Mouse (Mus musculus): ENCODE results near the gene Obscn. TPM values are rescaled to one million over a fixed set of nuclear protein-coding genes. Genes with fewer than 3 reads are reported as not detected.

Obscn gene
- polyA plus RNA-seq, 2 experiments: 5.4 to 11.0 TPM

GRCm38 (mm10) chr11:59159099-59159498 is 22.9 kb upstream of the Obscn start:
- H3K27me3 ChIP-seq (ENCODE audit: control insufficient read depth, insufficient read depth, low read length): no peaks in the 10 kb centered on the region
- DNase-seq (ENCODE audit: low spot score): no peak
- H3K9ac ChIP-seq (ENCODE audit: low read depth, low read length, severe bottlenecking): no peak overlapping the region
- no peak for ATAC-seq (ENCODE audit: low FRiP score, low read depth)
- H3K4me2 ChIP-seq (replicated peaks; ENCODE audit: low read depth, low read length, severe bottlenecking): no peak overlapping the region
- WGBS: 93% methylated on average over 13 of the region's 13 CpGs
- H3K4me3 ChIP-seq (replicated peaks; ENCODE audit: low read length): no peak overlapping the region
- H3K9me3 ChIP-seq (ENCODE audit: control insufficient read depth, low read length): no peaks in the 10 kb centered on the region
- H3K36me3 ChIP-seq (ENCODE audit: control insufficient read depth, insufficient read depth, low read length): peaks cover 19% of the 10 kb centered on the region
- no peak overlapping the region for H3K27ac ChIP-seq (replicated peaks; ENCODE audit: low read depth, low read length)
- H3K4me1 ChIP-seq (ENCODE audit: control insufficient read depth, insufficient read depth, low read length): peaks cover 9% of the 10 kb centered on the region
- TF ChIP-seq POLR2A (IDR thresholded peaks at IDR 0.05; ENCODE audit: borderline replicate concordance, extremely low read depth, insufficient read depth, insufficient read length): no peak

- no peak overlapping the region for H3K27ac ChIP-seq (replicated peaks; ENCODE audit: low read depth, low read length)
- no peak for TF ChIP-seq POLR2A (IDR thresholded peaks at IDR 0.05; ENCODE audit: borderline replicate concordance, extremely low read depth, insufficient read depth, insufficient read length)
- ATAC-seq (ENCODE audit: low FRiP score, low read depth) (no peak), DNase-seq (ENCODE audit: low spot score) (no peak)
- H3K4me1 ChIP-seq (ENCODE audit: control insufficient read depth, insufficient read depth, low read length): no peaks in the 10 kb centered on the region
- no peak overlapping the region for H3K9ac ChIP-seq (ENCODE audit: low read depth, low read length, severe bottlenecking)
- H3K36me3 ChIP-seq (ENCODE audit: control insufficient read depth, insufficient read depth, low read length): peaks cover 19% of the 10 kb centered on the region
- no peak overlapping the region for H3K4me2 ChIP-seq (replicated peaks; ENCODE audit: low read depth, low read length, severe bottlenecking)
- no peaks in the 10 kb centered on the region for H3K9me3 ChIP-seq (ENCODE audit: control insufficient read depth, low read length)
- H3K4me3 ChIP-seq (replicated peaks; ENCODE audit: low read length): no peak overlapping the region
- no peaks in the 10 kb centered on the region for H3K27me3 ChIP-seq (ENCODE audit: control insufficient read depth, insufficient read depth, low read length)
- WGBS: 90% methylated on average over 5 of the region's 5 CpGs
Measured at GRCm38 (mm10) chr11:59155900-59156299, 19.7 kb upstream of the Obscn start.

GRCm38 (mm10) chr11:59154220-59154619 is 18.0 kb upstream of the Obscn start:
- no peak overlapping the region for H3K9ac ChIP-seq (ENCODE audit: low read depth, low read length, severe bottlenecking)
- 80% methylated on average over 7 of the region's 7 CpGs for WGBS
- TF ChIP-seq POLR2A (IDR thresholded peaks at IDR 0.05; ENCODE audit: borderline replicate concordance, extremely low read depth, insufficient read depth, insufficient read length): no peak
- no peak overlapping the region for H3K27ac ChIP-seq (replicated peaks; ENCODE audit: low read depth, low read length)
- no peaks in the 10 kb centered on the region for H3K27me3 ChIP-seq (ENCODE audit: control insufficient read depth, insufficient read depth, low read length)
- no peak for DNase-seq (ENCODE audit: low spot score)
- peak; percentile 73; the same call in 1 of the 2 replicates for ATAC-seq (ENCODE audit: low FRiP score, low read depth)
- no peaks in the 10 kb centered on the region for H3K4me1 ChIP-seq (ENCODE audit: control insufficient read depth, insufficient read depth, low read length)
- H3K9me3 ChIP-seq (ENCODE audit: control insufficient read depth, low read length): no peaks in the 10 kb centered on the region
- H3K4me3 ChIP-seq (replicated peaks; ENCODE audit: low read length): no peak overlapping the region
- no peak overlapping the region for H3K4me2 ChIP-seq (replicated peaks; ENCODE audit: low read depth, low read length, severe bottlenecking)
- H3K36me3 ChIP-seq (ENCODE audit: control insufficient read depth, insufficient read depth, low read length): peaks cover 19% of the 10 kb centered on the region

GRCm38 (mm10) chr11:59151729-59152128 is 15.5 kb upstream of the Obscn start:
- H3K27ac ChIP-seq (replicated peaks; ENCODE audit: low read depth, low read length): no peak overlapping the region
- no peak overlapping the region for H3K4me2 ChIP-seq (replicated peaks; ENCODE audit: low read depth, low read length, severe bottlenecking)
- no peak overlapping the region for H3K4me3 ChIP-seq (replicated peaks; ENCODE audit: low read length)
- WGBS: 27% methylated on average over 3 of the region's 3 CpGs
- no peaks in the 10 kb centered on the region for H3K9me3 ChIP-seq (ENCODE audit: control insufficient read depth, low read length)
- TF ChIP-seq POLR2A (IDR thresholded peaks at IDR 0.05; ENCODE audit: borderline replicate concordance, extremely low read depth, insufficient read depth, insufficient read length): no peak
- no peaks in the 10 kb centered on the region for H3K27me3 ChIP-seq (ENCODE audit: control insufficient read depth, insufficient read depth, low read length)
- H3K9ac ChIP-seq (ENCODE audit: low read depth, low read length, severe bottlenecking): no peak overlapping the region
- no peak for DNase-seq (ENCODE audit: low spot score)
- no peaks in the 10 kb centered on the region for H3K4me1 ChIP-seq (ENCODE audit: control insufficient read depth, insufficient read depth, low read length)
- no peak for ATAC-seq (ENCODE audit: low FRiP score, low read depth)
- peaks cover 9% of the 10 kb centered on the region; the same call in 1 of the 2 replicates for H3K36me3 ChIP-seq (ENCODE audit: control insufficient read depth, insufficient read depth, low read length)

GRCm38 (mm10) chr11:59149302-59149701 is 13.1 kb upstream of the Obscn start:
- Histone ChIP-seq H3K27me3 (ENCODE audit: control insufficient read depth, insufficient read depth, low read length) (no peaks in the 10 kb centered on the region), H3K27ac (replicated peaks; ENCODE audit: low read depth, low read length) (no peak overlapping the region), H3K36me3 (ENCODE audit: control insufficient read depth, insufficient read depth, low read length) (no peaks in the 10 kb centered on the region), H3K4me1 (ENCODE audit: control insufficient read depth, insufficient read depth, low read length) (no peaks in the 10 kb centered on the region), H3K4me2 (replicated peaks; ENCODE audit: low read depth, low read length, severe bottlenecking) (no peak overlapping the region), H3K9ac (ENCODE audit: low read depth, low read length, severe bottlenecking) (no peak overlapping the region), H3K4me3 (replicated peaks; ENCODE audit: low read length) (no peak overlapping the region), H3K9me3 (ENCODE audit: control insufficient read depth, low read length) (no peaks in the 10 kb centered on the region)
- TF ChIP-seq POLR2A (IDR thresholded peaks at IDR 0.05; ENCODE audit: borderline replicate concordance, extremely low read depth, insufficient read depth, insufficient read length): no peak
- ATAC-seq (ENCODE audit: low FRiP score, low read depth) (no peak), DNase-seq (ENCODE audit: low spot score) (no peak)
- 72% methylated on average over 3 of the region's 3 CpGs for WGBS

- 71% methylated on average over 5 of the region's 5 CpGs for WGBS
- Histone ChIP-seq H3K4me2 (replicated peaks; ENCODE audit: low read depth, low read length, severe bottlenecking) (no peak overlapping the region), H3K4me3 (replicated peaks; ENCODE audit: low read length) (no peak overlapping the region), H3K9me3 (ENCODE audit: control insufficient read depth, low read length) (no peaks in the 10 kb centered on the region), H3K27me3 (ENCODE audit: control insufficient read depth, insufficient read depth, low read length) (no peaks in the 10 kb centered on the region; the same call in 1 of the 2 replicates), H3K9ac (ENCODE audit: low read depth, low read length, severe bottlenecking) (no peak overlapping the region), H3K4me1 (ENCODE audit: control insufficient read depth, insufficient read depth, low read length) (no peaks in the 10 kb centered on the region), H3K27ac (replicated peaks; ENCODE audit: low read depth, low read length) (no peak overlapping the region), H3K36me3 (ENCODE audit: control insufficient read depth, insufficient read depth, low read length) (no peaks in the 10 kb centered on the region)
- no peak for TF ChIP-seq POLR2A (IDR thresholded peaks at IDR 0.05; ENCODE audit: borderline replicate concordance, extremely low read depth, insufficient read depth, insufficient read length)
- DNase-seq (ENCODE audit: low spot score) (no peak), ATAC-seq (ENCODE audit: low FRiP score, low read depth) (no peak)
Measured at GRCm38 (mm10) chr11:59142962-59143361, 6.8 kb upstream of the Obscn start.

Data from limb, embryonic 14.5 days (tissue).